Mouse (Mus musculus) spleen, postnatal 36 days (tissue): ENCODE data around the gene Mmp21.
A peak's percentile ranks its signal among the peaks of the same experiment; 100 is the strongest.
"Not testable (repeated sequence)": the region's sequence is repeated elsewhere in the genome, so short reads cannot be mapped to it uniquely, and the experiment has no call there.

Experiments
- DNase-seq, 2 experiments: peaks; one replicate each; pipeline ENCODE4 v3.0.0; 2022; ENCODE audit warnings: low spot score in 2 of 2, mixed read lengths in 1 of 2

Gene Mmp21

DNA sequence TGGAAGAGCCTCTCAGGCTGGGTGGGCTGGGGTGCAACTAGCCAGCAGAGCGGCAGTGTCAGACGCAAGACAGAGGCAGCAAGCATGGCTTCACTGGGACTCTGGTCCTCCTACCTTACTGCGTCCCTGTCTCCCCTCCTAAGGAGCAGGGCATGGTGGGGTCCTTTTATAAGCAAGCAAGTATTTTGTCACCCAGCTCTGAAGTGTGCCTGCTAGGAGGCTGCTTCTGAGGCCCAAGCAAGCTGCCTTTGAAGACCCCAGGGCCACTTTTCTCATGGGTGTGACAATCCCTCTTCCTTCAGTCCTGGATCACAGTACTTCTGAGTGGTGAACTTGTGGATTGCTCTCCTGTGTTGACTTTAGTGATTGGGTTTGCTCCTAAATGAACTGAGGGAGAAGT is at the start of gene Mmp21:
Gene Mmp21, minus strand, starts transcription at position 101 of the 400 bp plus-strand sequence.
- DNase-seq, result no peak

GRCm38 (mm10) chr7:133729351-133729750 is 49.5 kb upstream of the Mmp21 start:
- DNase-seq, result no peak

DNA sequence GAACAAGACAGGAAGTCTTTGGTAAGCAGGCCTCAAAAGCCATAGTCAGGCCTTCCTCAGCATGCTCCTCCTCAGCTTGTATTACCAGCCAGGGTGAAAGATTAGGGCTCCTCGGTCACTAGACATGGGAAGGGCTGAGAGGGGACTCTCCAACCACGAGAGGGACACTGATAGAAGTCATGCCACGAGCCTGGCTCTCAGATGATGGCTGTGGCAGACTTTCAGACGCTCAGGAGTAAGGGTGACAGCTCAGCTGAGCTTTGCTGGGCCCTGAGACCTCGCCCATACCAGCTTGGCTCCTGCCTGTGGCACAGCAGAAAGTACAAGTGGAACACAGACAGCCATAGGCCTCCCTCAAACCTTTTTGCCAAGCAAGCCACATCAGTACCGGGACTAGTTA is 47.2 kb upstream of the Mmp21 start:
- DNase-seq, result no peak

DNA sequence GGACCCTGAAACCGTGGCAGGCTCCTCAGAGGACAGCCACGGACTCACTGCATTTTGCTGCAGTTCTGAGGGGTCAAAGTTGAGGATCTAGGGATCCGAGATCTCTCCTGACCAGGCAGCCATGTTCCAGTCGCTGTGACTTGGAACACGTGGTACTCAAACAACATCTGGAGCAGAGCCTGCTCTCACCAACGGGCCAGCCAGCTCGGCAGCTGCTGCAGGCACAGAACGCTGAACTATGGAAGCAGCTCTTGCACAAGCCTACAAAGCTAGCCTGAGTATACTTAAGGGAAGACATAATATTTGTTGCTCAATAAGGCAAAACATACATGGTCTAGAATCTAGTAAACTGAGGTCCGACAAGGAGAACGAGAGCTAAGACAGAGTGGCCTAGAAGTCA is 45.7 kb upstream of the Mmp21 start:
- DNase-seq, result no peak

DNA sequence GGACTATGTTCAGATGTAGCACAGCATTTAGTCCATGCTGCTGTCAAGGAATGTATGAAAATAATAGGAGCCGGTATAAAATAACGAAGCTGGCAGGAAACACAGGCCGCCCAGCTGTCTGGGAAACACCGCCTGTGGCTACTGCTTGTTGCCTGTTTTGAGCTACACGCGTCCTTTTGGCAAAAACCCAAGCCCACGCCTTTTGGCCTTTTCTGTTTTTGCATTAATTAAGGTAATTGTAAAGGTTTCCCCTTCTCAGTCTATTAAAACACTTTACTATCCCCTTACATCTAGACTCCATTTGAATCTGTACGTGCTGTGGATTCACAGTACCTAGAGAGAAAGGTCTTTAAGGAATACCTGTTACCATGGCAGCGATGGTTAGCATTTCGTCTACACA is 45.0 kb upstream of the Mmp21 start:
- no peak for DNase-seq

GRCm38 (mm10) chr7:133720616-133721015 is 40.8 kb upstream of the Mmp21 start:
- no peak for DNase-seq

- DNase-seq, result no peak
These were observed 38.7 kb upstream of the Mmp21 start for GRCm38 (mm10) chr7:133718580-133718979.

- peak; percentile 44 to 53 for DNase-seq
These were observed 35.5 kb upstream of the Mmp21 start for GRCm38 (mm10) chr7:133715387-133715786.

DNA sequence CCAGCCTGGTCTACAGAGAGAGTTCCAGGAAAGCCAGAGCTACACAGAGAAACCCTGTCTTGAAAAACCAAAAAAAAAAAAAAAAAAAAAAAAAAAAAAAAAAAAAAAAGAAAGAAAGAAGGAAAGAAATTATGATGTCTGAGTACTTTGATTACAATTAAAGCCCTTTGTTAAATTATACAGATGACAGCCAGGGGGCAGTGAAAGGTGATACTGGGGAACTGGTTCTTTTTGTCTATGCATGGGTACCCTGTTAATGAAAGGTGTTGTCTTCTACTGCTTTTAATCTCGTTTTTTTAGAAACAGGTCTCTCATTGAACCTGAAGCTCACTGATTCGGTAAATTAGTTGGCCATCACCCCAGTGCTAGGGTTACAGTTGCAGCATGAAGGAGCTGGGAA is 27.4 kb upstream of the Mmp21 start:
- DNase-seq, result peak in 1 of 2 experiments; percentile 37

DNA sequence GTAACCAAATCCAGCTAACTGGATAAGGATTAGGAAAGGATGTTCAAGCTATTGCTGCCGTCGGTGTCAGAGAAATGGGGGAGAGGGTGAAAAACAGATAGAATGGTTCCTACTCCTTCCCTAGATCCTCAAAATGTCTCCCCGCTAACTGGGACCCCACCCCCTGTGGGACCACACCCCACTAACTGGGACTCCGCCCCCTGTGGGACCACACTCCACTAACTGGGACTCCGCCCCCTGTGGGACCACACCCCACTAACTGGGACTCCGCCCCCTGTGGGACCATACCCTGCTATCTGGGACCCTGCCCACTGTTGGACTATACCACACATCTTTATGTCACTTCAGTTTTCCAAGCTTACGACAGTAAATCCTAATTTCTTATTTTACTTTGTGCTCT is 24.0 kb upstream of the Mmp21 start:
- no peak for DNase-seq

DNA sequence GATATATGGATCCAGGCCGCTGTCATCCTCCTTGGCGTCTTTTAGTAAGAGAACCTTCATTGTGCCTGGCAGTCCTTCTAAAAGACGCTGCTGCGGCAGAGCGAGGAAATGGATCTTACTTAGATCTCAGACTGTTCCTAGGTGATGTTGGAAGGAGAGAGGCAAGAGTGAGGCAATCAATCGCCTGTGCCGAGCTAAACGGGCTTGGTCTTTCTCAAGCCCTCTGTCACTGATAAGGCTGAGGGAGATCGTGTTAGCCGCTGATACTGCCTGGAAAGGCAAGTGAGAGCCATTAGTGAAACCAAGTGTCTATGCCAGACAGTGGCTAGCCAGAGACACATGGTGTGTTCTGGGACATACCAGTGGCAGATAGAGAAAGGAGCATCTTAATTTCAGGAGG is 22.5 kb upstream of the Mmp21 start:
- DNase-seq, result peak; percentile 64 to 80

DNA sequence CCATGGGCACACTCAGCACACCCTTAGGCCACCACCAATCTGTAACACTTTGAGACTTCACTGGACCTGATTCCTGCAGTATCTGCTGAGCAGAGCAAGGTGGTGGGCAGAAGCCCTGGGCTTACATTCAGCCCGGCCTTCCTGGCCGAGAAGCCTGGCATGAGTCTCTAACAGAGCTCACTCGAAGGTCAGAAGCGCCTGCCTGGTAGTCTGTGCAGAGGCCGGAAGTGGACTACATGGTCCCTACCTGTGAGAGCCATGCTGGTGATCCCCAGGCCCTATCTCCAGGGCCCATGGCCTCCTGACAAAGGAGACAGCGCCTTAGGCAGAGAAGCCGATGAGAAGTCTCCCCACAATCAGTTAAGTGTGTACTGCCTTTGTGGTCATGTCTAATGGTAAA is 21.5 kb upstream of the Mmp21 start:
- no peak for DNase-seq

- DNase-seq, result no peak
These were observed 20.0 kb upstream of the Mmp21 start for GRCm38 (mm10) chr7:133699885-133700284.

GRCm38 (mm10) chr7:133698021-133698709 is 18.3 kb upstream of the Mmp21 start:
- peak; percentile 32 to 68 for DNase-seq

- DNase-seq, result not testable (repeated sequence)
These were observed 5.8 kb upstream of the Mmp21 start for GRCm38 (mm10) chr7:133685644-133686043.

GRCm38 (mm10) chr7:133684701-133685100 is 4.8 kb upstream of the Mmp21 start:
- no peak for DNase-seq

- DNase-seq, result no peak
These were observed 4.2 kb upstream of the Mmp21 start for GRCm38 (mm10) chr7:133684110-133684509.

GRCm38 (mm10) chr7:133683626-133684025 is 3.8 kb upstream of the Mmp21 start:
- no peak for DNase-seq

DNA sequence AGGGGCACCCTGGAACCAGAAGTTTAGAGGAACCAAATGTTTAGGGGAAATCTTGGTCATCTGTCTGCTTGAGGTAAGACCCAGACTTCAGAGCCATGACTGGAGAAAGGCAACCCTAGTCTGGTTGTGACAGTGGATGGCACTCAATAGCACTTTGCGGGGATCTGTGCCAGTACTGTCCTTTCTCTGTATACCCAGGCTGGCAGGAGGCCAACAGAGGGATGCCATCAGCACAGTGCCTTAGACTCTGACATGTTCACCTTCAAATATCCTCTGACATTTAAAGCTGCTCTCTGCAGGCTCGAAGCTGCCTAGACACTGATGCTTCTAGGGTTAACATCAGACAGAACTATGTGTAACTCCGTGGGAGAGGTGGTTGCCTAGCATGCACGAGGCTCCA is 422 bp downstream of the Mmp21 start:
- DNase-seq, result no peak

- no peak for DNase-seq
These were observed 1.1 kb downstream of the Mmp21 start for GRCm38 (mm10) chr7:133678716-133679115.

- DNase-seq, result no peak
These were observed 3.9 kb downstream of the Mmp21 start for GRCm38 (mm10) chr7:133676002-133676401.

DNA sequence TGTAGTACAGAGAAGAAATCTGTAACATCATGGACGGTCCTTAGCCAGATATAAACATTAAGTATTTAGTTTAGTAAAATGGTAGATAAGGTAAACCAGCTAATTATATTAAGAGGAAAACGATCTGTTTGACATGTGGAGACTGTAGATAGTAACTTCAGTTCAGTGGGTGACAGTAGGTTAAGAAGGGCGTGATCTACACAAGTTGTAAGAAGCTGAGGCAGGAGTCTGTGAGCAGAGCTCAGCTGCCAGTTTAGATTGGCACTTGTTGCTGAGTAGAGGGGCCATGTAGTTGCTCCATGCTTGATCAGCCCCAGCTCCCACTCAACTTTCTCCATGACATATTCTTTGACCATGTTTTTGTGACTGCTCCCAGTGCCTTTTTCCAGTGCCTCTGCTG is 9.0 kb downstream of the Mmp21 start:
- no peak for DNase-seq

DNA sequence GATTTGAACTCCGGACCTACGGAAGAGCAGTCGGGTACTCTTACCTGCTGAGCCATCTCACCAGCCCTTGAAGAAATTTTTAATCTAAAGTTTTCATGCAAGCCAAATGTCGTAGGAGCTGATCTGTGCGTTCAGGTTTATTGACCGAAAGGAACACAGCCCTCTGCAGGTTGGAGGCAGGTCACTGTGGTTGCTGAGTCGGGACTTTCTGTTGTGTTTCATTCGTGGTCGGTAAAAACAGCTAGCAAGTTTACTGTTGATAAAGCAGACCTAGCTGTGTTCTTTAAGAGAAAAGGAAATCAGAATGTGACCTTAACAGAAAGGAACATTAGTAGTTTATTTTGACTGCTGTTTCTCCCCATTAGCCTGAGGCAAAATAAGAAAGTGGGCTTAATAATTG is 9.9 kb downstream of the Mmp21 start:
- no peak for DNase-seq

GRCm38 (mm10) chr7:133669071-133669470 is 10.8 kb downstream of the Mmp21 start:
- DNase-seq, result no peak
